Mouse (Mus musculus): Measurements from ENCODE around the gene Ptpn13.

Ptpn13 gene

DNA sequence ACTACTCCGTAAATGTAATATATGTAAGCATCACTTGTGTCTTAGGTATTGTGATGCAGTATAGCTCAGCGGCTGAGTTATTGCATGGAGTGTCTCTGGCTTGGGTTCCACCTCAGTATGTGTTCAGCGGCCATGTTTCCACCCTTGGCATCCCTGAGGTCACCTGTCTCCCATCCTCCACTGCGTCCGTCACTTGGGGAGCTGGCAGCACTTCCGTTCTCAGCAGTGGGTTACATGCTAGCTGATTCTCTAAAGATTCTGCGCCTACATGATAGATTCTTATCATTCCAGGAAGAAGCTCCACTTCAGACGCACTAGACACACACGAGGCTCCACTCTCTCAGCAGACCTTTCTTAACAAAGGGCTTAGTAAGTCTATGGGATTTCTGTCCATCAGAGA lies 76.1 kb downstream of the Ptpn13 start:
- Histone ChIP-seq H3K36me3 (ENCODE audit: control insufficient read depth, insufficient read depth, low read length, poor library complexity, severe bottlenecking) (no peaks in the 10 kb centered on the region), H3K27me3 (ENCODE audit: control insufficient read depth, insufficient read depth, low read length, poor library complexity, severe bottlenecking) (no peaks in the 10 kb centered on the region)
- no peak for DNase-seq (ENCODE audit: low read depth, low spot score)

GRCm38 (mm10) chr5:103501839-103502238 lies 76.8 kb downstream of the Ptpn13 start:
- Histone ChIP-seq H3K36me3 (ENCODE audit: control insufficient read depth, insufficient read depth, low read length, poor library complexity, severe bottlenecking) (no peaks in the 10 kb centered on the region), H3K27me3 (ENCODE audit: control insufficient read depth, insufficient read depth, low read length, poor library complexity, severe bottlenecking) (no peaks in the 10 kb centered on the region)
- DNase-seq (ENCODE audit: low read depth, low spot score): no peak

GRCm38 (mm10) chr5:103513162-103513561 lies 88.2 kb downstream of the Ptpn13 start:
- DNase-seq (ENCODE audit: low read depth, low spot score): no peak
- Histone ChIP-seq H3K36me3 (ENCODE audit: control insufficient read depth, insufficient read depth, low read length, poor library complexity, severe bottlenecking) (no peaks in the 10 kb centered on the region), H3K27me3 (ENCODE audit: control insufficient read depth, insufficient read depth, low read length, poor library complexity, severe bottlenecking) (no peaks in the 10 kb centered on the region)

GRCm38 (mm10) chr5:103514441-103514840 lies 89.4 kb downstream of the Ptpn13 start:
- no peaks in the 10 kb centered on the region for H3K27me3 ChIP-seq (ENCODE audit: control insufficient read depth, insufficient read depth, low read length, poor library complexity, severe bottlenecking)
- H3K36me3 ChIP-seq (ENCODE audit: control insufficient read depth, insufficient read depth, low read length, poor library complexity, severe bottlenecking): no peaks in the 10 kb centered on the region
- DNase-seq (ENCODE audit: low read depth, low spot score): no peak

- H3K27me3 ChIP-seq (ENCODE audit: control insufficient read depth, insufficient read depth, low read length, poor library complexity, severe bottlenecking): no peaks in the 10 kb centered on the region
- H3K36me3 ChIP-seq (ENCODE audit: control insufficient read depth, insufficient read depth, low read length, poor library complexity, severe bottlenecking): no peaks in the 10 kb centered on the region
- DNase-seq (ENCODE audit: low read depth, low spot score): no peak
Measured at GRCm38 (mm10) chr5:103515876-103516275, 90.9 kb downstream of the Ptpn13 start.

- no peak for DNase-seq (ENCODE audit: low read depth, low spot score)
- H3K36me3 ChIP-seq (ENCODE audit: control insufficient read depth, insufficient read depth, low read length, poor library complexity, severe bottlenecking): no peaks in the 10 kb centered on the region
- H3K27me3 ChIP-seq (ENCODE audit: control insufficient read depth, insufficient read depth, low read length, poor library complexity, severe bottlenecking): no peaks in the 10 kb centered on the region
Measured at GRCm38 (mm10) chr5:103516555-103516954, 91.6 kb downstream of the Ptpn13 start.

- H3K27me3 ChIP-seq (ENCODE audit: control insufficient read depth, insufficient read depth, low read length, poor library complexity, severe bottlenecking): no peaks in the 10 kb centered on the region
- H3K36me3 ChIP-seq (ENCODE audit: control insufficient read depth, insufficient read depth, low read length, poor library complexity, severe bottlenecking): no peaks in the 10 kb centered on the region
- no peak for DNase-seq (ENCODE audit: low read depth, low spot score)
Measured at GRCm38 (mm10) chr5:103517641-103518040, 92.6 kb downstream of the Ptpn13 start.

DNA sequence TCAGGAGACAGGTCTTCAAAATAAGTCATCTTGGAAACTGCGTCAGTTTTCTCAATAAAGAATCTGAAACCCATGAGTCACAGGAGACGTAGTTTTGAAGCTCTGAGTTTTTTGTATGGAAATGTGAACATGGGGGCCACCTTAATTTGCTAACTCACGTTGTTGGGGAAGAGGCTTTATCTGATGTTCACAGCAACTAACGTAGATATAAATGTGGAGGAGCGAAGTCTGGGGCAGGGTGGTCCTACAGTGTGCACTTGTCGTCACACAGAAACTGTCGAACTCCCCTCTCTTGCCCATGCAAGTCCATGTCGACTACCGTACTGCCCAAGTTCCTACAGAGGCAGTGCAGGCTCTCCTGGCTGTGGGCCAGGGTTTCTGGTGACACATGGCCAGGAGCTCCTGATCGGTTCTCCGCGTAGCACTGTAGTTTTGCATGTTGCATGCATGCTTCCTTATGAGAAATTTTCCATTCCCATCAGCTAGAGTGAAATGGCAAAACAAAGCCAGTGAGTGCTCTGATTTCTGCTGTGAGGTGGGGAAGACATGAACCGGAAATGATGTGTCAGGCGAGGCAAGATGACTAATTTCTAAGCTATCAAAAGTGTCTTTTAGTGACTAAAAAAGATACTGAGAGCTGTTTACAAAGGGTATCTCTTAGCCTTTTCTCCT lies 93.9 kb downstream of the Ptpn13 start:
- Histone ChIP-seq H3K27me3 (ENCODE audit: control insufficient read depth, insufficient read depth, low read length, poor library complexity, severe bottlenecking) (no peaks in the 10 kb centered on the region), H3K36me3 (ENCODE audit: control insufficient read depth, insufficient read depth, low read length, poor library complexity, severe bottlenecking) (no peaks in the 10 kb centered on the region)
- no peak for DNase-seq (ENCODE audit: low read depth, low spot score)

DNA sequence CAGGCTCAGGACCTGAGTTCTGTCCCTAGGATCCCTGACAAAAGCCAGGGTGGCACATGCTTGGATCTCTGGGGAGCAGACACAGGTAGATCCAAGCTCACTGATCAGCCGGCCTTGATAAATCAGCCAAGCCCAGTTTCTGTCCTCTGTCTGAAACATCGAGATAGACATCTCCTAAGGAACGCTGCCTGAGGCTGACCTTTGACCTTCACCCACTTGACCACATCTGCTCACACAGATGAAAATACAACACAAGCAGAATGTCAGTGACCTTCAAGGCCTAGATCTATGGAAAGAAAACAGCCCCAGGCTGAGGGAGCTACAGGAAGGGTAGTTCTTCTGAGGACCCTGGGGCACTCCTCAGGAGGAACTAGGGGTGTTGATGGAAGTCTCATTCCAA lies 97.4 kb downstream of the Ptpn13 start:
- no peak for DNase-seq (ENCODE audit: low read depth, low spot score)
- Histone ChIP-seq H3K36me3 (ENCODE audit: control insufficient read depth, insufficient read depth, low read length, poor library complexity, severe bottlenecking) (no peaks in the 10 kb centered on the region), H3K27me3 (ENCODE audit: control insufficient read depth, insufficient read depth, low read length, poor library complexity, severe bottlenecking) (no peaks in the 10 kb centered on the region)

DNA sequence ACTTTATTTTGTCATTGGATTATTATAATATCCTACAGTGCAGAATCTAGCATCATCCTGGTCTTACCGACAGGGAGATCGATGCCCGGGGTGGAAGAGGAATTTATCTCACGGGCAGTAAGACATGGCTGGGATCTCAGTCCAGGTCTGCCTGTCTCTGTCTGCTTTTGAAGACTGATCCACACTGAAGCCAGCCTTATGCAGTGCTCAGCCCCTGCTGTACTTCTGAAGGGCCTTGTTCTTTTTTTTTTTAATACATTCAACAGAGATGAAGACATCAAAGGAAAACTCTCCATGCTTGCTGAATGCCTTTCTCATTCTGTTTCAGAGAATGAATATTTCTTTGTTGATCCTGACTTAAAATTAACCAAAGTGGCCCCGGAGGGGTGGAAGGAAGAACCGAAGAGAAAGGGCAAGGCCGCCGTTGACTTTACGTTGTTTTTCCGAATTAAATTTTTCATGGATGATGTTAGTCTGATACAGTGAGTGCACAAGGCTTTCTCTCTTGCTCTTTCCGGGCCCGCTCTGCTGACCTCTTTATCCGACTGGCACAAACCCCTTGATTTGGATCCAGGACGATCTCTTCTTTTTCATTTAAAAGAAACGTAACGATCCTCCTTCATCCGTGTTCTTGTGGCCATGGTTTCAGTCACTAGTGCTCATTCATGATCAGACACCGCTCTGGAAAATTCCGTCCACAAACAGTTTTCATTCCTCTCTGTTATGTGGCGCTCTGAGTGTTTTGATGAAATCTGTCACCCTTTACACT lies 101.9 kb downstream of the Ptpn13 start:
- Histone ChIP-seq H3K36me3 (ENCODE audit: control insufficient read depth, insufficient read depth, low read length, poor library complexity, severe bottlenecking) (no peaks in the 10 kb centered on the region), H3K27me3 (ENCODE audit: control insufficient read depth, insufficient read depth, low read length, poor library complexity, severe bottlenecking) (no peaks in the 10 kb centered on the region)
- DNase-seq (ENCODE audit: low read depth, low spot score): no peak

DNA sequence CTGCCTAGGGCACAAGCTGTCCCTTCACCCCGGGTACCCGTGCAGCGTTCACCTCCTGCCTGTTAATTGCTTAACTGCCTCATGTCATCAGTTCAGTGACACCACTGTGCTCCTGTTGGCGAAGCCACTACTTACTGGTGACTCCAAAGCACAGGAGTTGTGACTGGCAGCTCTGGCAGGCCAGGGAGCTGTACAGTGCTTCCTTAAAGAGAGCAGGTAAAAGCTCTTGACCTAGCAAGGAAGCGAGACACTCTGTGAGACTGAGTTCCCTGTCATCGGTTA lies 102.4 kb downstream of the Ptpn13 start:
- Histone ChIP-seq H3K36me3 (ENCODE audit: control insufficient read depth, insufficient read depth, low read length, poor library complexity, severe bottlenecking) (no peaks in the 10 kb centered on the region), H3K27me3 (ENCODE audit: control insufficient read depth, insufficient read depth, low read length, poor library complexity, severe bottlenecking) (no peaks in the 10 kb centered on the region)
- DNase-seq (ENCODE audit: low read depth, low spot score): no peak

- Histone ChIP-seq H3K36me3 (ENCODE audit: control insufficient read depth, insufficient read depth, low read length, poor library complexity, severe bottlenecking) (no peaks in the 10 kb centered on the region), H3K27me3 (ENCODE audit: control insufficient read depth, insufficient read depth, low read length, poor library complexity, severe bottlenecking) (no peaks in the 10 kb centered on the region)
- no peak for DNase-seq (ENCODE audit: low read depth, low spot score)
Measured at GRCm38 (mm10) chr5:103530214-103530613, 105.2 kb downstream of the Ptpn13 start.

DNA sequence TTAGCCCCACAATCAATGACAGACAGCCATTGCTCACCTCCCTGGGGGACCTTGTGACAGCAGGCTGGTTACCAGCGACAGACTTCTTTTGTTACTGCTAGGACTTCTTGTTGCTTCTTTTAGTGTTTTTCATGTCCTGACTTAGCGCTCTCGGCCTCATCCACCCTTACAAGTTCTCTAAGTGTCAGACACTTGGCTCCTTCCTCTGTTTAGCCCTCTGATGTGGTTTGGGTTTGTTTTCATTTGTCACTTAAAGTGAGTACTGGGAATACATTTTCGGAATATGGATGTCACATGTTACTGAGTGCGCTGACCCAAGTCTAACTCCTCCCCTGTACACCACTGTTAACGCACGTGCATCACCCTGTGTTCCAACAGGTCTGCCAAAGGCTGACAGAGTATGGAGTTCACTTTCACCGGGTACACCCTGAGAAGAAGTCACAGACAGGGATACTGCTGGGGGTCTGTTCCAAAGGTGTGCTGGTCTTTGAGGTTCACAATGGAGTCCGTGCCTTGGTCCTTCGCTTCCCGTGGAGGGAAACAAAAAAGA lies 107.9 kb downstream of the Ptpn13 start:
- DNase-seq (ENCODE audit: low read depth, low spot score): no peak
- H3K27me3 ChIP-seq (ENCODE audit: control insufficient read depth, insufficient read depth, low read length, poor library complexity, severe bottlenecking): no peaks in the 10 kb centered on the region
- H3K36me3 ChIP-seq (ENCODE audit: control insufficient read depth, insufficient read depth, low read length, poor library complexity, severe bottlenecking): no peaks in the 10 kb centered on the region

- no peak for DNase-seq (ENCODE audit: low read depth, low spot score)
- H3K27me3 ChIP-seq (ENCODE audit: control insufficient read depth, insufficient read depth, low read length, poor library complexity, severe bottlenecking): no peaks in the 10 kb centered on the region
- no peaks in the 10 kb centered on the region for H3K36me3 ChIP-seq (ENCODE audit: control insufficient read depth, insufficient read depth, low read length, poor library complexity, severe bottlenecking)
Measured at GRCm38 (mm10) chr5:103534454-103534853, 109.5 kb downstream of the Ptpn13 start.

DNA sequence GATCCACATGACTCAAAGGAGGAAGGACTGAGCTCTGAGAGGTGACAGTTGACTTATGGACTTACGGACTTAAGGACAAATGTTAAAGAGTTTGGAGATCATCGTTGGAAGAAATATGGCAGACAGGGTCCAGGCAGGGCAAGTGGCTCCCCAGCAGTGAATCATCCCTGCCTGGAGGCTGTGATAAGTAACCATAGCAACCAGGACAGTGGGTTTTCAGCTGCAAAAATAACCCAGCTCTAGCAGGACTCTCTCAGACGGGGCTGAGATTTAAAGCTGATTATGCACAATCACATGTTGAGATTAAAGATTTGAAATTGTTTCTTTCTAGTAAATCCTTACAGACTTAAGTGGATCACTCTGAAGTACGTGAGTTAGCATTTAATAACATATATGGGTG lies 112.4 kb downstream of the Ptpn13 start:
- H3K36me3 ChIP-seq (ENCODE audit: control insufficient read depth, insufficient read depth, low read length, poor library complexity, severe bottlenecking): no peaks in the 10 kb centered on the region
- H3K27me3 ChIP-seq (ENCODE audit: control insufficient read depth, insufficient read depth, low read length, poor library complexity, severe bottlenecking): no peaks in the 10 kb centered on the region
- DNase-seq (ENCODE audit: low read depth, low spot score): no peak

Measured in splenic B cell, adult 2 months (primary cell).